Mouse (Mus musculus) cortical plate, adult 2 months (tissue): ENCODE measurements around the gene Arsa.

Experiments used
- CTCF ChIP-seq: fragments of 200-500 bp; IDR thresholded peaks from 2 replicates; pipeline ENCODE4 v1.5.1; 2011; ENCODE audit warnings: mild to moderate bottlenecking, control low read depth, low read length; ENCODE audit not compliant: insufficient read depth; ENCODE audit errors: extremely low read depth
- POLR2A ChIP-seq: fragments of 200-500 bp; IDR thresholded peaks from 2 replicates; pipeline ENCODE4 v1.6.1; 2011; ENCODE audit warnings: mild to moderate bottlenecking, low read length, control low read depth; ENCODE audit not compliant: insufficient read depth; ENCODE audit errors: extremely low read depth

- TF ChIP-seq CTCF (no peak), POLR2A (no peak)
These were observed 17.4 kb downstream of the Arsa start for GRCm38 (mm10) chr15:89459821-89460220.
